Mouse (Mus musculus) liver, embryonic 14.5 days (tissue): ENCODE results near the gene Cd59a. TPM values are rescaled to one million over a fixed set of nuclear protein-coding genes. Genes with fewer than 3 reads are reported as not detected.
"Not testable (repeated sequence)": the region's sequence is repeated elsewhere in the genome, so short reads cannot be mapped to it uniquely, and the experiment has no call there.

Experiments used
- ATAC-seq: fragments of 200-750 bp; cut with Nextera tagmentation; 2 replicates; pipeline ENCODE4 v1.8.0; 2017; ENCODE audit warnings: moderate number of reproducible peaks, mild to moderate bottlenecking, moderate library complexity; ENCODE audit not compliant: insufficient read depth
- DNase-seq, 3 experiments: peaks; one replicate each; pipeline ENCODE4 v3.0.0-alpha.2; 2012 to 2013; ENCODE audit warnings: low read depth in 3 of 3, low spot score in 3 of 3
- H3K27ac ChIP-seq: fragments of 300-500 bp; sonication (generic); 2 replicates; pipeline ENCODE4 v1.5.1; 2014; ENCODE audit warnings: moderate library complexity, mild to moderate bottlenecking, control low read depth, inconsistent platforms
- H3K27me3 ChIP-seq: fragments of 300-500 bp; sonication (generic); 2 replicates; pipeline ENCODE4 v1.6.1; 2014; ENCODE audit warnings: mild to moderate bottlenecking, low read length, moderate library complexity; ENCODE audit not compliant: control insufficient read depth, insufficient read depth
- H3K36me3 ChIP-seq: fragments of 300-500 bp; sonication (generic); replicated peaks from 2 replicates; pipeline ENCODE4 v1.6.1; 2014; ENCODE audit warnings: low read depth; ENCODE audit not compliant: control insufficient read depth, insufficient read depth
- H3K4me1 ChIP-seq, 2 experiments: fragments of 200-500 bp in 1 of 2; fragments of 300-500 bp in 1 of 2; sonication (generic) in 1 of 2; replicated peaks; 2 replicates each; pipeline ENCODE4 v1.6.1; 2012 to 2014; ENCODE audit warnings: antibody characterized with exemption in 1 of 2, inconsistent platforms in 1 of 2, low read length in 1 of 2; ENCODE audit not compliant: control insufficient read depth in 2 of 2, insufficient read depth in 2 of 2
- H3K4me2 ChIP-seq: fragments of 300-500 bp; sonication (generic); 2 replicates; pipeline ENCODE4 v1.6.1; 2014; ENCODE audit warnings: low read depth, mild to moderate bottlenecking, control low read depth, moderate library complexity
- H3K4me3 ChIP-seq, 2 experiments: fragments of 200-500 bp in 1 of 2; fragments of 300-500 bp in 1 of 2; sonication (generic) in 1 of 2; 2 replicates each; pipeline ENCODE4 v1.5.1; 2012 to 2014; ENCODE audit warnings: low read depth in 2 of 2, low read length in 2 of 2, mild to moderate bottlenecking in 2 of 2, control low read depth in 1 of 2, inconsistent platforms in 1 of 2, moderate library complexity in 1 of 2; ENCODE audit not compliant: insufficient read depth in 1 of 2
- H3K9ac ChIP-seq: fragments of 300-500 bp; sonication (generic); replicated peaks from 2 replicates; pipeline ENCODE4 v1.6.1; 2014; ENCODE audit warnings: mild to moderate bottlenecking, control low read depth, moderate library complexity
- H3K9me3 ChIP-seq: fragments of 300-500 bp; sonication (generic); 2 replicates; pipeline ENCODE4 v1.6.1; 2016; ENCODE audit warnings: low read length, mixed read lengths; ENCODE audit not compliant: control insufficient read depth
- CTCF ChIP-seq: IDR thresholded peaks from 2 replicates; pipeline ENCODE4 v1.5.1; 2016; ENCODE audit warnings: antibody characterized with exemption, low read depth, control low read depth
- EP300 ChIP-seq: IDR thresholded peaks from 2 replicates; pipeline ENCODE4 v1.6.1; 2016; ENCODE audit warnings: antibody characterized with exemption, low read depth
- WGBS: fragments of 180-500 bp; shearing (Covaris S2); extraction: QIAGEN DNeasy Blood & Tissue Kit; methylation state at CpG from one replicate; pipeline ENCODE4 v1.1.7; 2014; ENCODE audit not compliant: insufficient replicate concordance; 5-methylcytosine and 5-hydroxymethylcytosine counted together
- polyA plus RNA-seq, 2 experiments: library from polyadenylated mRNA; depleted of rRNA in 1 of 2; stranded (reverse) in 1 of 2; unstranded in 1 of 2; fragments of >200 nt; fragmentation: Nextera tagmentation in 1 of 2; extraction: Ambion mirVana in 1 of 2; gene quantifications; 2 replicates each; pipeline versions ENCODE4 v1.2.1 to v1.2.3; 2012 to 2014

The Cd59a gene
- polyA plus RNA-seq, 2 experiments, result 41.3 to 94.7 TPM

- Histone ChIP-seq H3K4me2 (no peak overlapping the region), H3K27ac (no peak overlapping the region; the same call in 1 of the 2 replicates), H3K27me3 (no peaks in the 10 kb centered on the region), H3K9me3 (no peaks in the 10 kb centered on the region), H3K9ac (no peak overlapping the region), H3K4me1 (peaks cover 27 to 44% of the 10 kb centered on the region in 2 experiments), H3K36me3 (no peaks in the 10 kb centered on the region), H3K4me3 (no peak overlapping the region)
- TF ChIP-seq CTCF (no peak), EP300 (no peak)
- DNase-seq (no peak), ATAC-seq (no peak)
- WGBS, result 55% methylated on average over 2 of the region's 2 CpGs
Observed at GRCm38 (mm10) chr2:104093305-104093704, 2.3 kb upstream of the Cd59a start.

GRCm38 (mm10) chr2:104096256-104096655 is 655 bp downstream of the Cd59a start:
- TF ChIP-seq EP300 (no peak), CTCF (no peak)
- peak overlapping the region; percentile 78 for H3K4me2 ChIP-seq
- 26% methylated on average over 10 of the region's 10 CpGs for WGBS
- no peaks in the 10 kb centered on the region for H3K9me3 ChIP-seq
- peak overlapping the region; percentile 82 to 84 for H3K4me3 ChIP-seq
- peaks cover 4% of the 10 kb centered on the region; the same call in 1 of the 2 replicates for H3K36me3 ChIP-seq
- ATAC-seq, result no peak
- H3K4me1 ChIP-seq, result peaks cover 45 to 62% of the 10 kb centered on the region in 2 experiments
- peak overlapping the region; percentile 94 for H3K9ac ChIP-seq
- DNase-seq, result no peak
- H3K27ac ChIP-seq, result peak overlapping the region; percentile 96
- H3K27me3 ChIP-seq, result no peaks in the 10 kb centered on the region

- peak; percentile 23; the same call in 1 of the 2 replicates for TF ChIP-seq CTCF
- peak overlapping the region; percentile 82 to 84 for H3K4me3 ChIP-seq
- WGBS, result 79% methylated on average over 1 of the region's 1 CpGs
- H3K4me1 ChIP-seq, result peaks cover 41 to 60% of the 10 kb centered on the region in 2 experiments
- peak overlapping the region; percentile 96 for H3K27ac ChIP-seq
- H3K36me3 ChIP-seq, ATAC-seq, DNase-seq, H3K27me3 ChIP-seq, H3K9me3 ChIP-seq: not testable (repeated sequence)
- H3K4me2 ChIP-seq, result peak overlapping the region; percentile 78
- peak overlapping the region; percentile 94 for H3K9ac ChIP-seq
Observed at GRCm38 (mm10) chr2:104096796-104097195, 1.2 kb downstream of the Cd59a start.

- H3K27me3 ChIP-seq, H3K36me3 ChIP-seq, ATAC-seq, DNase-seq, H3K9me3 ChIP-seq: not testable (repeated sequence)
- Histone ChIP-seq H3K4me1 (peaks cover 36 to 55% of the 10 kb centered on the region in 2 experiments), H3K4me2 (peak overlapping the region; percentile 78), H3K4me3 (peak overlapping the region; percentile 62 to 84), H3K9ac (peak overlapping the region; percentile 56), H3K27ac (peak overlapping the region; percentile 91)
- 79% methylated on average over 4 of the region's 4 CpGs for WGBS
Observed at GRCm38 (mm10) chr2:104097396-104097795, 1.8 kb downstream of the Cd59a start.

- Histone ChIP-seq H3K4me2 (peak overlapping the region; percentile 78), H3K9me3 (no peaks in the 10 kb centered on the region), H3K36me3 (peaks cover 11% of the 10 kb centered on the region), H3K9ac (peak overlapping the region; percentile 64), H3K4me1 (peaks cover 34 to 52% of the 10 kb centered on the region in 2 experiments), H3K27me3 (no peaks in the 10 kb centered on the region), H3K4me3 (peak overlapping the region; percentile 49 to 84), H3K27ac (peak overlapping the region; percentile 91)
- 2% methylated on average over 3 of the region's 3 CpGs for WGBS
- peak in 1 of 3 experiments; percentile 75 for DNase-seq
- TF ChIP-seq CTCF (no peak), EP300 (peak; percentile 99)
- ATAC-seq, result peak; percentile 90
Observed at GRCm38 (mm10) chr2:104098529-104099230, 3.1 kb downstream of the Cd59a start.
